Mouse (Mus musculus): ENCODE data around the gene Slc41a2.

- no peak for TF ChIP-seq CTCF (IDR thresholded peaks at IDR 0.05; ENCODE audit: control insufficient read depth, insufficient read depth, insufficient replicate concordance, low read depth, low read length)
- no peak for TF ChIP-seq POLR2A (IDR thresholded peaks at IDR 0.05; ENCODE audit: control insufficient read depth, low read depth, low read length)
Measured at GRCm38 (mm10) chr10:83378083-83378833, 40.6 kb upstream of the Slc41a2 start.
